Mouse (Mus musculus): ENCODE data around the gene Tbc1d2b.

Tbc1d2b gene

DNA sequence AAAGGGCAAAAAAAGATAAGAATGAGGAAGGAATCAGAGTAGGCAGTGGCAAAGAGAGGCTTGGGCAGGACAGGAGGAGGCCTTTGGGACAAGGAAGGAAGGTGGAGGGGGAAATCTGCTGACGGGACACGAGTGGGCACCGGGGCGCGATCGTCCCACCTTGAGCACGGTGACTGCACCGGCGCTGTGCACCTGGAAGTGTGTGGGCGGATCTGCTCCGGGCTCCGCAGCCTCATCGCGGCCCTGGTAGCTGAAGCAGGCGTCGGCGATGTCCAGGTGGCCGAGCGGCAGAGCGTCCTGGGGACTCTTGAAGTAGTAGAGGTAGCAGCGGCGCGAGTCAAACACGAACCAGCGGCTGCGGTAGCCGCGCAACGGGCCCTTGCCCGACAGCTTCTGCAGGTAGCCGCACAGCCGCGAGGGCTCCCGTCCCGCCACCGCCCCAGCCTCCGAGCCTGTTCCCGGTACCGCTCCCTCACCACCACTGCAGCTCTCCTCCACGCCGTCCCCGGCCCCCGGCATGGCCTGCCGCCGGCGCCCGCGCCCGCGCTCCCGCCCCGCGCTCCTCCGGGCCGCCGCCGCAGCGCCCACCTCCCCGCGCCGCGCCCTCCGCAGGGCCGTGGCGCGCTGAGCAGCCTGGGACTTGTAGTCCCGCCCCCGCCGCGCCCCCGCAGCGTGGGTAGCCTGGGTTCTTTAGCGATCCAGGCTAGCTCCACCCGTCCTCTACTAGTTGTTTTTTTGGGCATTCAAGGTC lies at the start of gene Tbc1d2b:
TSS of gene Tbc1d2b (minus strand) at position 612 of the 751 bp plus-strand sequence.
- peak; percentile 20 to 60 for DNase-seq (ENCODE audit: low spot score in 2 of 2)

DNA sequence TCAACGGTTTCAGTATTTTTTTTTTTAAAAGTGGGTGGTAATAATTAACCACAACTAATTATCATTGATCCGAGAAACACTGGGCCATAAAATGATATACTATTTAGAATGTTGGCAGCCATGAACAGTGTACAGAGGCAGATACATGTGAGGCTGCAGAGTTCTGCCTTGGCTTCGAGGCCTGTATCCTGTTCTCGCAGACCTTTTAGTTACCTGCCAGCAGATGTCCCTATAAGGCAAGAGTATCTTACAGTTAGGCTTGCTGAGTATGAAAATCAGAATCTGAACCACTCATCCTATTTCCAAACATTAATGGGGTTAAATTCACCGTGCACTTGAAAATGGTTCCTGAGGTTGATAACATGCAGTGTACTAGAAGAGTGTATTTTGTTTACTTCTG lies 45.7 kb upstream of the Tbc1d2b start:
- DNase-seq (ENCODE audit: low spot score in 2 of 2), result no peak

- DNase-seq (ENCODE audit: low spot score in 2 of 2), result no peak
Measured at GRCm38 (mm10) chr9:90315662-90316061, 45.1 kb upstream of the Tbc1d2b start.

DNA sequence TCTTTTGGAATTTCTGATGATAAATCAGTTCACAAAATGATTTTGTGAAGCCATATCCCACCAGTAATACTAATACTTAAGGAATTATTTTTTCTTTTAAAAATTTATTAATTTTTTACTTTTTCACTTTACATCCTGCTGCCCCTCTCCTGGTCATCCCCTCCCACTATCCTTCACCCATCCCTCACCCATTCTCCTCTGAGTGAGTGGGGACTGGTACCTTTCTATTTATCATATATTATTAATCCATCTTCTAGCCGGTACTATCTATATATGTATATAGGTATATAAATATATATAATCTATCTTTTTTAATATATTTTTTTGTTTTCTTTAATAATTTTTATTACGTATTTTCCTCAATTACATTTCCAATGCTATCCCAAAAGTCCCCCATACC lies 33.6 kb upstream of the Tbc1d2b start:
- DNase-seq (ENCODE audit: low spot score in 2 of 2), result no peak

- no peak for DNase-seq (ENCODE audit: low spot score in 2 of 2)
Measured at GRCm38 (mm10) chr9:90303101-90303835, 32.7 kb upstream of the Tbc1d2b start.

GRCm38 (mm10) chr9:90302670-90303069 lies 32.1 kb upstream of the Tbc1d2b start:
- no peak for DNase-seq (ENCODE audit: low spot score in 2 of 2)

- DNase-seq (ENCODE audit: low spot score in 2 of 2), result no peak
Measured at GRCm38 (mm10) chr9:90301081-90301688, 30.6 kb upstream of the Tbc1d2b start.

DNA sequence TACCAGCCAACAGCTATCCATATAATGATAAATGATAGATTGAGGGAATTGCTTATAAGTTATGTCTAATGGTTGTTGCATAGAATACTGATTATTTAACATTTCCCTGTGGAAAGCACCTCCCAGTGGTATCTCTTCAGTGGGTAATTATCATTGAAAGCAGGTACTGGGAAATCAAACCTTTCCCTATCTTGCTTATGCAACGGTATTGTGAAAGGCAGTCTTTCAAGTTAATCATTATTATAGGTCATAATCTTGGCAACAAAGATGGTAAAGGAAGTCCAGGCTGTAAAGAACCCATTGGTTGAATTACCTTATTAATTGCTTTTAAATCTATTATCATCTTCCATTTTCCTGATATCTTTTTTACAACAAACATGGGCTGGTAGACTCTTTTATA lies 27.0 kb upstream of the Tbc1d2b start:
- no peak for DNase-seq (ENCODE audit: low spot score in 2 of 2)

GRCm38 (mm10) chr9:90293641-90294398 lies 23.2 kb upstream of the Tbc1d2b start:
- no peak for DNase-seq (ENCODE audit: low spot score in 2 of 2)

DNA sequence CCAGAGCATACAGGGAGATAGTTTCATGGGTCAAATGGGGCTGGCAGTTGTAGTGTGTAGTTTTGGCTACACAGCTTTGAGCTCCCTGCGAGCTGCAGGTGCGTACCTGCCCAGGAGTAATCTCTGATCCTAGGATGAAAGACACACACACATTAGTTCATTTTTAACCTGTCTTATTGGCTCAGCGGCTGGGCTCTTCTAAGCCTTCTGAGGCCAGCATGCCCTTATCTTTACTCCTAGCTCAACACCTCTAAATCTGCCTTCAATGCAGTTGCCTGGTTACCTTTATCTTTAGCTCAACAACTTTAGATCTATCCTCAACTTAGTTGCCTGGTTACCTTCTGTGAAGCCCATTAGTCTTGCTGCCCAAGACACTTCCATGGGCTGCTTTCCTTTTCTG lies 7.8 kb upstream of the Tbc1d2b start:
- DNase-seq (ENCODE audit: low spot score in 2 of 2), result no peak

- DNase-seq (ENCODE audit: low spot score in 2 of 2), result no peak
Measured at GRCm38 (mm10) chr9:90277884-90278283, 7.3 kb upstream of the Tbc1d2b start.

- no peak for DNase-seq (ENCODE audit: low spot score in 2 of 2)
Measured at GRCm38 (mm10) chr9:90276779-90277178, 6.2 kb upstream of the Tbc1d2b start.

DNA sequence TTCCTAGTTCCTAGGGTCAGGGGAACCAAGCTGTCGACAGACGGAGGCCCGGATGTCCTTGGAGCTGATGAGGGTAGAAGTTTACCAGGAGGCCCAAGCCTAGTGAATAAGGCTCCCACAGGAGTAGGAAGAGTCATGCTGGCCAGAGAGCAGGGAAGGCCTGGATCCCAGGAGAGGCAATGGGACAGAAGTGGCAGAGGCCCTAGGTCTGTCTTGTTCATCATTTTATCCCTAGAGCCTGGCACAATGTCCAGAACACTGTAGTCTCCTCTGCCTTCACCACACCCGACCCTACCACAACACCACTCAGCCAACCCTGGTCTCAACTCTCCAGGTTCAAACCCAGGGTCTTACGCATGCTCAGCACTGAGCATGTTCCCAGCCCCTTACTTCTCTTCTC lies 5.3 kb upstream of the Tbc1d2b start:
- DNase-seq (ENCODE audit: low spot score in 2 of 2), result no peak

GRCm38 (mm10) chr9:90275500-90275899 lies 4.9 kb upstream of the Tbc1d2b start:
- no peak for DNase-seq (ENCODE audit: low spot score in 2 of 2)

- no peak for DNase-seq (ENCODE audit: low spot score in 2 of 2)
Measured at GRCm38 (mm10) chr9:90274516-90274915, 3.9 kb upstream of the Tbc1d2b start.

DNA sequence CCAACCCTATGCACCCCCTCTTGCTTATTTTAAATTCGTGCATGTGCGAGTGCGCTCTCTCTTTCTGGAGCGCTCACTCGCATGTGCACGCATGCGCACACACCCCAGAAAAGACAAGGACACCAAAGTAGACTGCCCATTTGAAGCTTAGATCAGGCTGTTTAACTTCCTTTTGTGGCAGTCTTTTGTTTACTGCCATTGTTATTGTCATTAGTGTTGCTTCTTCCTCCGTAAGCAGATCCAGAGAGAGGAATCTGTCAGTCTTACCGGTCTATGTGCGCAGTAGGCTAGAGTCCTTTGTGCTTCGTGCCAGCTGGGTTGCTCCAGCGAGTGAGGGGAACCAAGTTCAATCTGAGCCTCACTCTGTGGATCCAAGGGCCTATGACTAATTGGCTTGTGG lies 1.7 kb upstream of the Tbc1d2b start:
- no peak for DNase-seq (ENCODE audit: low spot score in 2 of 2)

DNA sequence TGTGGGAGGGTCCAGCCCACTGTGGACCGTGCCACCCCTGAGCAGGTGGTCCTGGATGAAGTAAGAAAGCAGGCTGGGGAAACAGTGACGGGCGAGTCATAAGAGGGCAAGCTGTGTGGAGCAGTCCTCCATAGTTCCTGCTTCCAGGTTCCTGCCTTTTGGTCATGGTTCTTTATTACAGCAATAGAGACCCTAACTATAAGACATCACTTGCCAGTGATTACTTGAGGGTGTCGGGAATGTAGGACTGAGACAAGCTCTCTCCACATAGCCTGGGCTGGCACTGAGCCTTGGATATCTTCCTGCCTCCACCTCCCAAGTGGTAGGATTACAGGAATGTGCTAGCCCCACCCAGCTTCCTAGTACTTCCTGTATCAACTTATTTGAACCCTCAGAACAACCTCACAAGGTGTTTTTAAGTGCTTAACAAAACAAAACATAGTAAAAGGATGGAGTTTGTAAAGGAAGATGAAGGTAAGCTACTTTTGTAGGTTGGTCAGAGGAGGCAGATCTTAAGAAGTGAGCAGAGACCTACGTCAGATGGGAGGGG lies 1.0 kb upstream of the Tbc1d2b start:
- DNase-seq (ENCODE audit: low spot score in 2 of 2), result no peak

- no peak for DNase-seq (ENCODE audit: low spot score in 2 of 2)
Measured at GRCm38 (mm10) chr9:90270944-90271295, 316 bp upstream of the Tbc1d2b start.

GRCm38 (mm10) chr9:90269011-90269681 lies 1.5 kb downstream of the Tbc1d2b start:
- DNase-seq (ENCODE audit: low spot score in 2 of 2), result no peak

DNA sequence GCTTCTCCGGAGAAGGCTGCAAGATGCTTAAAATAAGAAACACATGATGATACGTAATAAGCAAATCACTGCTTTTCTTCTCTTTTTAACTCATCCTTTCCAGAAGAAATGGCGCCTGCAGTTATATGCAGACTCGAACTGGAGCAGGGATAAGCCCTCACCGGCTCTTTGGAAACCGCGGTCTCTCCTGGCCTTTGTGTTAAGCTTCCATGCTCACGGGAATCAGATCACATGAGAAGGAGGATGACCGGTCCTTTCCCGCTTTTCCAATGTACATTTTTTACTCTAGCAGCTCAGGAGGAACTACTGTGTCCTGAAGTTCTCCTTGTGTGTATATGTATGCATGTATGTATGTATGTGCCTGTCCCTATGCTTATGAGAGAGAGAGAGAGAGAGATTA lies 3.7 kb downstream of the Tbc1d2b start:
- DNase-seq (ENCODE audit: low spot score in 2 of 2), result peak in 1 of 2 experiments; percentile 3

- DNase-seq (ENCODE audit: low spot score in 2 of 2), result no peak
Measured at GRCm38 (mm10) chr9:90266059-90266458, 4.5 kb downstream of the Tbc1d2b start.
